Mouse (Mus musculus): ENCODE measurements around the gene Wdr47. TPM values are rescaled to one million over a fixed set of nuclear protein-coding genes. Genes with fewer than 3 reads are reported as not detected.

Wdr47 gene
- 4.4 TPM for polyA plus RNA-seq (2014; fragmentation: Illumina TruSeq; extraction: RNeasy Lipid Tissue Mini Kit (QIAGEN cat#74804); ENCODE audit: low read depth, low replicate concordance)

GRCm38 (mm10) chr3:108590786-108591529, at the start of gene Wdr47:
Gene Wdr47, plus strand, starts transcription at chr3:108591279.

DNA sequence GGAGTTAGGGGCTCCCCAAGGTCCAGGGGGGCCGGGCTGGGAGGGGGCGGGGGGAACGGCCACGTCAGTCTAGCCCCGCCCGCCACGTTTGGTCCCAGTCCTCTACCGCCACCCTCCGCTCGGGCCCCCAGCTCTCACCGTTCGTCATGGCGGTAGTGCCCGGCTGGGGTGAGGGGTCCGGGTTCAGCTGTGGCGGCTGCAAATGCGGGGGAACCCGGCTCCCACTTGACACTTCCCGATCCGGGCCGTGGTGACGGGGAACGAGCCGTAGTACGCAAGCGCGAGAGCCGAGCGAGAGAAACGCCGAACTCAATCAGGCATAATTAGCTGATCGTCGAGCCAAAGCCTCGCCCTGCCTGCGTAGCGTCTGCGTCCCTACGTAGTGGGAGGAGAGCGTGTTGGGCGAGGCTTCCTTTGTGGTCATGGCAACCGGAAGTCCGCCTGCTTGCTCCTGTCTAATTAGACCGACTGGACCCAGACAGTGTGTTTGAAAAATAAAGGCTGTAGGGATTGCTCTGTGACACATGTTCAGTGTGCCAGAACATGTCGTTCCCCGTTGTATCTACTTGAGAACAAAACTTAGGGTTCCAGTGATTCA, 28.8 kb upstream of the Wdr47 start, which contains the start of gene Tmem167b:
Gene Tmem167b, minus strand, starts transcription at position 334 of the 598 bp plus-strand sequence.

DNA sequence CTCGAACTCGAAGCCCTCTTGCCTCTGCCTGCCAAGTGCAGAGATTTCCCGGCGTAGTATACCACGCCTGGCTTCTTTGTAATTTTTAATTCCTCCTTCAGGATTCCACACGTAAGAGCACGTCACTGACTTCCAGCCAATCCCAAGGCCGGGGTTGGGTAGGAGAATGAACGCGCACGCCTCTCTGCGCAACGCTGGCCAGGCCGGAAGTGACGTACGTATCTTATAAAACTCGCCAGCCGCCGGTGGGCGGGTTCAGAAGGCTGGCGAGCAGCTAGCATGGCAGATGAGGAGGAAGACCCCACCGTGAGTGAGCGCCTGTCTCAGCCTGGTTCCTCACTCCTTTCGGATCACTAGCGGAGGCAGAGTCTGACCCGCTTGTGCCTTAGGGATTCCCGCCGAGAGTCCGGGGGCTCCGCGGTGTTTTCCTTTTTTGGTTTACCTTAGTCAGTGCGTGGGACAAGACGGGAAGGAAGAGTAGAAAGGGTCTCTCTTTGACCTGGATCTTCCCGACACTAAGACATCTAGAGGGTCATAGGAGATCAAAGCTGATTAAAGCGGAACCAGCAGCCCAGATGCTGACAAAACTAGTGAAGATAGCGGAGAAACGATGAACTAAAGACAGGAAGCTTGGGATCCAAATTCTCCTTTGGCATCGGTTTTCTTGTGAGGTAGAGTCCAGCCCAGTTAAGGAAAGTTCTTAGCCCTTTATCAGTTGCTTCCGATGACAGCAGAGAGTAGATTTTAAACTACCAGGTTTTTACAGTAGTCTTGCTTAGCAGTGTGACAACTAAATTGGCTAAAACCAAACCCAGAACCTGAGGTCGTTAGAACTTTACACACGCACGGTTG, 19.4 kb upstream of the Wdr47 start, which contains the start of gene Taf13:
Gene Taf13, plus strand, starts transcription at position 256 of the 852 bp plus-strand sequence.

GRCm38 (mm10) chr3:108653710-108654379, 62.8 kb downstream of the Wdr47 start, which contains the start of gene Clcc1:
Gene Clcc1, plus strand, starts transcription at chr3:108653913.

Other genes starting within 250 kb of the Wdr47 start
- gene Mybphl, start 226.4 kb upstream of the Wdr47 start, polyA plus RNA-seq (2014; fragmentation: Illumina TruSeq; extraction: RNeasy Lipid Tissue Mini Kit (QIAGEN cat#74804); ENCODE audit: low read depth, low replicate concordance), result not detected
- gene Psrc1, start 207.4 kb upstream of the Wdr47 start, polyA plus RNA-seq (2014; fragmentation: Illumina TruSeq; extraction: RNeasy Lipid Tissue Mini Kit (QIAGEN cat#74804); ENCODE audit: low read depth, low replicate concordance), result not detected
- not detected for gene Celsr2, start 175.7 kb upstream of the Wdr47 start, polyA plus RNA-seq (2014; fragmentation: Illumina TruSeq; extraction: RNeasy Lipid Tissue Mini Kit (QIAGEN cat#74804); ENCODE audit: low read depth, low replicate concordance)
- 12.8 TPM for gene Sars, start 146.1 kb upstream of the Wdr47 start, polyA plus RNA-seq (2014; fragmentation: Illumina TruSeq; extraction: RNeasy Lipid Tissue Mini Kit (QIAGEN cat#74804); ENCODE audit: low read depth, low replicate concordance)
- not detected for gene 1700013F07Rik, start 57.1 kb upstream of the Wdr47 start, polyA plus RNA-seq (2014; fragmentation: Illumina TruSeq; extraction: RNeasy Lipid Tissue Mini Kit (QIAGEN cat#74804); ENCODE audit: low read depth, low replicate concordance)
- 0.42 TPM for gene 5330417C22Rik, start 54.7 kb upstream of the Wdr47 start, polyA plus RNA-seq (2014; fragmentation: Illumina TruSeq; extraction: RNeasy Lipid Tissue Mini Kit (QIAGEN cat#74804); ENCODE audit: low read depth, low replicate concordance)
- 43.0 TPM for gene Tmem167b, start 28.8 kb upstream of the Wdr47 start, polyA plus RNA-seq (2014; fragmentation: Illumina TruSeq; extraction: RNeasy Lipid Tissue Mini Kit (QIAGEN cat#74804); ENCODE audit: low read depth, low replicate concordance)
- 42.8 TPM for gene Taf13, start 19.6 kb upstream of the Wdr47 start, polyA plus RNA-seq (2014; fragmentation: Illumina TruSeq; extraction: RNeasy Lipid Tissue Mini Kit (QIAGEN cat#74804); ENCODE audit: low read depth, low replicate concordance)
- 52.2 TPM for gene Clcc1, start 62.6 kb downstream of the Wdr47 start, polyA plus RNA-seq (2014; fragmentation: Illumina TruSeq; extraction: RNeasy Lipid Tissue Mini Kit (QIAGEN cat#74804); ENCODE audit: low read depth, low replicate concordance)
- gene Gpsm2, start 131.0 kb downstream of the Wdr47 start, polyA plus RNA-seq (2014; fragmentation: Illumina TruSeq; extraction: RNeasy Lipid Tissue Mini Kit (QIAGEN cat#74804); ENCODE audit: low read depth, low replicate concordance), result 6.8 TPM
- gene Aknad1, start 148.4 kb downstream of the Wdr47 start, polyA plus RNA-seq (2014; fragmentation: Illumina TruSeq; extraction: RNeasy Lipid Tissue Mini Kit (QIAGEN cat#74804); ENCODE audit: low read depth, low replicate concordance), result not detected
- gene Stxbp3, start 249.2 kb downstream of the Wdr47 start, polyA plus RNA-seq (2014; fragmentation: Illumina TruSeq; extraction: RNeasy Lipid Tissue Mini Kit (QIAGEN cat#74804); ENCODE audit: low read depth, low replicate concordance), result 51.0 TPM